Mouse (Mus musculus): ENCODE data around the gene Antxr2.

DNA sequence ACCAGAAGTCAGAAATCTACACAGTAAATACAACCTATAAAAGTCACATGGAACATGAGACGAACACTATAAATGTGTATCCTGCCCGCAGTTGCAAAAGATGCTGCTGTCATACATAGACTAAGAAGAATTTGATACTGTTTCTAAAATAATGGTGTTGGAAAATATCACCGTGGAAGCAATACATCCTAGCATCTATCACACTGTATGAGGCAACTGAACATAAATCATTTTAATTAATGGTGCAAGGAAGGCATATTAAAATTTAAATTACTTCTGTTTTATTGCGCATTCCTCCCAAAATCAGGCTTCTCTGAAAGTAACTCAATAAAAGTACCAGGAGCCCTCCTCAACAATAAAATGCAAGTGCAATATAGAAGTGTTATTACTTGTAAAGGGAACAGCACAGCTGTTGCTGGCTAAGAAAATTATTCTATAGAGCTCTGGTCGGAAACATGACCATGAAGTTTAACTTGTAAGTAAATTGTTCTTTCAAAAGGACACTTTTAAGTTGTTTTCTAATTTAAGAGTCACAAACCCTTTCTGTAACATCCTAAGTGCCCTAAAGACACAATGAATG, 76.6 kb downstream of the Antxr2 start:
- TF ChIP-seq EP300 (IDR thresholded peaks at IDR 0.05): no peak
- TF ChIP-seq CTCF (IDR thresholded peaks at IDR 0.05): no peak
